Mouse (Mus musculus): ENCODE measurements around the gene Trim47. TPM values are rescaled to one million over a fixed set of nuclear protein-coding genes. Genes with fewer than 3 reads are reported as not detected.

Trim47 gene
- polyA plus RNA-seq, 1 experiment = 0.17 TPM

DNA sequence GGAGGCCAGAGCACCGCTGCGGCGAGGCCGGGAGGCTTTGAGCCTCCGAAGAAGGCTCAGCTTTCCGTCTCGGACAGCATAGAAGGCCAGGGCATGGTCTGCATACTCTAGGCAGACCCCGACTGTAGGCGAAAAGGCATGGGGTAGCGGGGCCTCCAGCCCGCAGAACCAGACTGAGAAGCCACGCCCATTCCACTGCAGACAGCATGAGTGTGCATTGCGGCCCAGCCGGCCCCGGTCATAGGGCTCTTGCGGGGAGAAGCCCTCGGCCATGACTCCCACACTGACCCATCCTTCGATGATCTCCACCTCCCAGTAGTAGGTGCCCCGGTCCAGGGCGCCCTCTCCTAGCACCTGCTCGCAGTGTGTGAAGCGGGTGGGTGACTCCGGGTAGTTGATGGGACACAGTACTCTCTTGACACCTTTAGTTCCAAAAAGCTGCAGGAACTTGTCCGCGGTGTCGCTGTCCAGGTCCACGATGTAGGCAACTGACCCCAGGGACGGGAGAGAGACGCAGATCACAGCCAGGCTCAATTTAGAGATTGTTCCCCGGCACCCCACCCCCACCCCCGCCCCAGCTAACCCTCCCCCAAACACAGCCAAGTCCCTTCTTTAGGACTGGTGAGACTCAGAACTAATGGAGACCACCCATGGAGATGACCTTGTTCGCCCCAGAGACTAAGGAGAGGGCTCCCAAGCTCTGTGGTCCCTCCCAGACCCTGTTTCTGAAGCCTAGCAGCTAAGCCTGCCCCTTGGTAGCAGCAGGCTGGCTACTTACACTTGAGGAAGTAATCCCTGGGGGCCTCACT is 20.7 kb downstream of the Trim47 start:
- Histone ChIP-seq H3K27me3 (ENCODE audit: control insufficient read depth) (peaks cover 59% of the 10 kb centered on the region), H3K4me3 (replicated peaks) (peak overlapping the region; percentile 8), H3K9me3 (ENCODE audit: control insufficient read depth, low read length) (peaks cover 6% of the 10 kb centered on the region; the same call in 1 of the 2 replicates), H3K4me1 (ENCODE audit: control insufficient read depth) (peaks cover 62% of the 10 kb centered on the region), H3K36me3 (ENCODE audit: control insufficient read depth) (no peaks in the 10 kb centered on the region)
- no peak for TF ChIP-seq GATA1 (IDR thresholded peaks at IDR 0.05; ENCODE audit: low read length)
- no peak for TF ChIP-seq TAL1 (IDR thresholded peaks at IDR 0.05; ENCODE audit: low read length)

GRCm38 (mm10) chr11:116105065-116105464 is 21.9 kb downstream of the Trim47 start:
- peaks cover 46% of the 10 kb centered on the region for H3K27me3 ChIP-seq (ENCODE audit: control insufficient read depth)
- TF ChIP-seq TAL1 (IDR thresholded peaks at IDR 0.05; ENCODE audit: low read length) (no peak), GATA1 (IDR thresholded peaks at IDR 0.05; ENCODE audit: low read length) (no peak)
- peaks cover 69% of the 10 kb centered on the region for H3K4me1 ChIP-seq (ENCODE audit: control insufficient read depth)
- H3K4me3 ChIP-seq (replicated peaks) = no peak overlapping the region
- H3K36me3 ChIP-seq (ENCODE audit: control insufficient read depth) = no peaks in the 10 kb centered on the region
- peaks cover 5% of the 10 kb centered on the region; the same call in 1 of the 2 replicates for H3K9me3 ChIP-seq (ENCODE audit: control insufficient read depth, low read length)

- H3K9me3 ChIP-seq (ENCODE audit: control insufficient read depth, low read length) = no peaks in the 10 kb centered on the region
- no peak for TF ChIP-seq TAL1 (IDR thresholded peaks at IDR 0.05; ENCODE audit: low read length)
- TF ChIP-seq GATA1 (IDR thresholded peaks at IDR 0.05; ENCODE audit: low read length) = no peak
- H3K36me3 ChIP-seq (ENCODE audit: control insufficient read depth) = no peaks in the 10 kb centered on the region
- H3K27me3 ChIP-seq (ENCODE audit: control insufficient read depth) = peaks cover 37% of the 10 kb centered on the region
- H3K4me1 ChIP-seq (ENCODE audit: control insufficient read depth) = peaks cover 67% of the 10 kb centered on the region
- H3K4me3 ChIP-seq (replicated peaks) = no peak overlapping the region
These were observed 22.9 kb downstream of the Trim47 start for GRCm38 (mm10) chr11:116104006-116104646.

DNA sequence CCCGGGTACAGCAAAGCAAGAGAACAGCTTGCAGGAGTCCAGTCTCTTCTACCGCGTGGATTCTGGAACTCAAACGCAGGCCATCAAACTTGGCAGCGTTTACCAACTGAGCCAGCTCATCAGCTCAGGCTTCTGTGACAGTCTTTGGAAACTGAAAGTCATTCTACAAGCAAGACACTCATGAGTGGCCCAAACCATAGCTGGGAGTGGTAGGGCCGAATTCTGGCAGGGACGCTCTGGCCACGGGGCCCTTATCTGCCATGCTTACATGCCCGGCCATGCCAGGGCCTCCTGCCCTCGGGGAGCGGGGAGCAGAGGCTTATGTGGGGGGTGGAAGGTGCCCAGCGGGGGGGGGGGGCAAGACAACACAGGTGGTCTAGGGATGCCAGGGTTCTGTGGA is 23.4 kb downstream of the Trim47 start:
- no peak overlapping the region for H3K4me3 ChIP-seq (replicated peaks)

DNA sequence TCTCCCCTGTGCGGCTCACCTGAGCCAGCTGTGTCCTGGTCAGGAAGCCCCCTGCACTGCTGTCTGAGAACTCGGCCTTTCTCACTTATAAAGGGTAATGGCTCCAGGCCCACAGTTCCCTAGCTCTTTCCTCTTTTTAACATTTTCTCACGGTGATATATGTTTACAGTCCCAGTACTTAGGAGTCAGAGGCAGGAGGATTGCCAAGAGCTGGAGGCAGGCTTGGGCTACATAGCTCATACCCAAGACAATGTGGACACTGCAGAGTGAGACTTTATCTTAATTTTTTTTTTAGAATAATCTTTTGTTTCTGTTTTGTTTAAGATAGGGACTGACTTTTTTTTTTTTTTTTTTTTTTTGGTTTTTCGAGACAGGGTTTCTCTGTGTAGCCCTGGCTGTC is 24.5 kb downstream of the Trim47 start:
- Histone ChIP-seq H3K4me3 (replicated peaks) (no peak overlapping the region), H3K4me1 (ENCODE audit: control insufficient read depth) (peaks cover 62% of the 10 kb centered on the region), H3K36me3 (ENCODE audit: control insufficient read depth) (no peaks in the 10 kb centered on the region), H3K27me3 (ENCODE audit: control insufficient read depth) (peaks cover 20% of the 10 kb centered on the region), H3K9me3 (ENCODE audit: control insufficient read depth, low read length) (no peaks in the 10 kb centered on the region)
- no peak for TF ChIP-seq GATA1 (IDR thresholded peaks at IDR 0.05; ENCODE audit: low read length)
- TF ChIP-seq TAL1 (IDR thresholded peaks at IDR 0.05; ENCODE audit: low read length) = no peak

More for the DNA sequence above, 23.4 kb downstream of the Trim47 start:
- peaks cover 31% of the 10 kb centered on the region for H3K27me3 ChIP-seq (ENCODE audit: control insufficient read depth)
- H3K4me1 ChIP-seq (ENCODE audit: control insufficient read depth) = peaks cover 65% of the 10 kb centered on the region
- TF ChIP-seq TAL1 (IDR thresholded peaks at IDR 0.05; ENCODE audit: low read length) (no peak), GATA1 (IDR thresholded peaks at IDR 0.05; ENCODE audit: low read length) (no peak)
- H3K36me3 ChIP-seq (ENCODE audit: control insufficient read depth) = no peaks in the 10 kb centered on the region
- H3K9me3 ChIP-seq (ENCODE audit: control insufficient read depth, low read length) = no peaks in the 10 kb centered on the region

DNA sequence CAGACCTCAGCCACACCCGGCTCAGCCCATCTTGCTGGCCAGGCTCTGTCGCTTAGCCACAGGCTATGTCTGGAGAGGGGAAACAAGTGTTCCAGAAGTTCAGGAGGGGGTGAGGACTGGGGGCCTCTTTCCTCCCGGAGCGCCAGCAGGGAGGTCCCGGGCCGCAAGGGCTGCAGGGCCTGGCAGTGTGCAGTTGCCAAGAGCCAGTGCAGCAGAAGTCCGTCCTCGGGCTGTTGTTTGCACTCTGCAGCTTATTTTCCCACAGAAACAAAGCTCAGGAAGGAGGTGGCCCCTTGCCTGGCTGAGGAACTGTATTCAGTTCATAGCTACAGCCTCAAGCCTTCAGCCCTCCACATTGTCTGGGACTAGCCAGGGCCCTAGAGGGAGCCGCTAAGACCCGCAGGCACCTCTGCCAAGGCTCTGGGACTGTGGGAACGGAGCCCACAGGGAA is 25.1 kb downstream of the Trim47 start:
- H3K9me3 ChIP-seq (ENCODE audit: control insufficient read depth, low read length) = peaks cover under 1% of the 10 kb centered on the region
- H3K36me3 ChIP-seq (ENCODE audit: control insufficient read depth) = no peaks in the 10 kb centered on the region
- H3K27me3 ChIP-seq (ENCODE audit: control insufficient read depth) = peaks cover 15% of the 10 kb centered on the region
- TF ChIP-seq TAL1 (IDR thresholded peaks at IDR 0.05; ENCODE audit: low read length) (no peak), GATA1 (IDR thresholded peaks at IDR 0.05; ENCODE audit: low read length) (no peak)
- peaks cover 60% of the 10 kb centered on the region for H3K4me1 ChIP-seq (ENCODE audit: control insufficient read depth)
- H3K4me3 ChIP-seq (replicated peaks) = no peak overlapping the region

DNA sequence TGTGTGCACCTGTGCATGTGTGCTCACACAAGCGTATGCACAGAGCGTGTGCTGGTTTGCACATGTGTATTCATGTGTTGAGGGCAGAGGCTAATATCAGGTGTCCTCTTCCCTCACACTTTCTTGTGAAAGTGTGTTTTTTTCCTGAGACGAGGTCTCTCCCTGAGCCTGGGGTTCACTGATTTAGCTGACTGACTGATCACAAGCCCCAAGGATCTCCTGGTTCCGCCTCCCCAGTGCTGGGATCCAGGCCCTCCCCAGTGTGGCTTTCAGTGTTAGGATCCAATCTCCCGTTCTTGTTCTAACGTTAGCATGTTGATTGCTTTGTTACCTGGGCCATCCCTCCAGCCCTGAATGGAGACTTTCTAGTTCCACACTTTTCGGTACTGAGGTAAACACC is 26.2 kb downstream of the Trim47 start:
- Histone ChIP-seq H3K27me3 (ENCODE audit: control insufficient read depth) (peaks cover 4% of the 10 kb centered on the region), H3K4me1 (ENCODE audit: control insufficient read depth) (peaks cover 50% of the 10 kb centered on the region), H3K36me3 (ENCODE audit: control insufficient read depth) (no peaks in the 10 kb centered on the region), H3K9me3 (ENCODE audit: control insufficient read depth, low read length) (peaks cover 6% of the 10 kb centered on the region), H3K4me3 (replicated peaks) (no peak overlapping the region)
- no peak for TF ChIP-seq GATA1 (IDR thresholded peaks at IDR 0.05; ENCODE audit: low read length)
- TF ChIP-seq TAL1 (IDR thresholded peaks at IDR 0.05; ENCODE audit: low read length) = no peak

DNA sequence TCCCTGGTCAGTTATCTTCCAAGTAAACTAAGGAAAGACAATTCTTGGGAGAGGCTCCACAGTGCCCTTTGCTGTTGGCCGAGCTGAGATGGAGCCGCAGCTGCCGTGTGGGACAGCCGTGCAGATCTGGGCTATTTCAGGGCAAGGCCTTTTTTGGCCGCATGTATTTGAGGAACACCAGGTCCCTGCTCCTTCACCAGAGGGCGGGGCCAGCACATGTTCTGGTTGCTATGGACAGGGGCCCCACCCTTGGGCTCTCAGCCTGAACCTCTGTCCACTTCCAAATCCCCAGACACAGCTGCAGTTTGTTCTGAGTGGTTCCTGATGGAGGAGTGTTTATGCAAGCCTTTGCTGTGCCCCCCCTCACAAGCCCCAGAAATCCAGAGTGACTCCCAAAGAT is 26.6 kb downstream of the Trim47 start:
- Histone ChIP-seq H3K36me3 (ENCODE audit: control insufficient read depth) (no peaks in the 10 kb centered on the region), H3K4me1 (ENCODE audit: control insufficient read depth) (peaks cover 46% of the 10 kb centered on the region), H3K4me3 (replicated peaks) (no peak overlapping the region), H3K27me3 (ENCODE audit: control insufficient read depth) (0 out of 2 replicates have a peak, but pooled peaks cover 2% of the 10 kb centered on the region), H3K9me3 (ENCODE audit: control insufficient read depth, low read length) (peaks cover 6% of the 10 kb centered on the region)
- TF ChIP-seq TAL1 (IDR thresholded peaks at IDR 0.05; ENCODE audit: low read length) (no peak), GATA1 (IDR thresholded peaks at IDR 0.05; ENCODE audit: low read length) (no peak)

GRCm38 (mm10) chr11:116099462-116099861 is 27.5 kb downstream of the Trim47 start:
- Histone ChIP-seq H3K4me1 (ENCODE audit: control insufficient read depth) (peaks cover 42% of the 10 kb centered on the region), H3K9me3 (ENCODE audit: control insufficient read depth, low read length) (peaks cover 6% of the 10 kb centered on the region), H3K27me3 (ENCODE audit: control insufficient read depth) (0 out of 2 replicates have a peak, but pooled peaks cover 2% of the 10 kb centered on the region), H3K36me3 (ENCODE audit: control insufficient read depth) (no peaks in the 10 kb centered on the region), H3K4me3 (replicated peaks) (no peak overlapping the region)
- TF ChIP-seq GATA1 (IDR thresholded peaks at IDR 0.05; ENCODE audit: low read length) (no peak), TAL1 (IDR thresholded peaks at IDR 0.05; ENCODE audit: low read length) (no peak)
